Mouse (Mus musculus) MEL (cell line): ENCODE results near the gene Lad1. TPM values are rescaled to one million over a fixed set of nuclear protein-coding genes. Genes with fewer than 3 reads are reported as not detected.
A peak's percentile ranks its signal among the peaks of the same experiment; 100 is the strongest.

Experiments used
- DNase-seq: peaks from one replicate; pipeline ENCODE4 v3.0.0; 2011; ENCODE audit warnings: low read depth, low spot score
- H3K27ac ChIP-seq: 2 replicates; pipeline ENCODE4 v1.5.1; 2012; ENCODE audit warnings: low read depth, mild to moderate bottlenecking, control low read depth, low read length, moderate library complexity; ENCODE audit not compliant: control insufficient read depth
- H3K27me3 ChIP-seq, 2 experiments: fragments of 150-350 bp in 1 of 2; sonication (generic) in 1 of 2; 2 replicates each; pipeline ENCODE4 v1.6.1; 2012; ENCODE audit warnings: low read length in 2 of 2, mild to moderate bottlenecking in 2 of 2, improper control_type of control experiment in 1 of 2, moderate library complexity in 1 of 2; ENCODE audit not compliant: insufficient read depth in 2 of 2, control insufficient read depth in 1 of 2
- H3K36me3 ChIP-seq, 2 experiments: 2 replicates each; pipeline ENCODE4 v1.6.1; 2012 to 2014; ENCODE audit warnings: low read length in 2 of 2, improper control_type of control experiment in 1 of 2, inconsistent platforms in 1 of 2, mild to moderate bottlenecking in 1 of 2; ENCODE audit not compliant: insufficient read depth in 2 of 2, control insufficient read depth in 1 of 2
- H3K4me1 ChIP-seq, 2 experiments: fragments of 150-350 bp in 1 of 2; sonication (generic) in 1 of 2; 2 replicates each; pipeline ENCODE4 v1.6.1; 2012; ENCODE audit warnings: low read length in 2 of 2, improper control_type of control experiment in 1 of 2, mild to moderate bottlenecking in 1 of 2; ENCODE audit not compliant: insufficient read depth in 2 of 2, control insufficient read depth in 1 of 2
- H3K4me3 ChIP-seq, 2 experiments: fragments of 150-350 bp in 1 of 2; sonication (generic) in 1 of 2; 2 replicates each; pipeline ENCODE4 v1.5.1; 2012; ENCODE audit warnings: low read depth in 2 of 2, low read length in 2 of 2, mild to moderate bottlenecking in 2 of 2, moderate library complexity in 2 of 2, control low read depth in 1 of 2, improper control_type of control experiment in 1 of 2; ENCODE audit not compliant: control insufficient read depth in 1 of 2, insufficient read depth in 1 of 2
- H3K79me2 ChIP-seq: 2 replicates; pipeline ENCODE4 v1.6.1; 2012; ENCODE audit warnings: mild to moderate bottlenecking, low read length, moderate library complexity; ENCODE audit not compliant: control insufficient read depth, poor library complexity, insufficient read depth
- H3K9ac ChIP-seq: 2 replicates; pipeline ENCODE4 v1.6.1; 2012; ENCODE audit warnings: low read depth, mild to moderate bottlenecking, control low read depth, low read length, moderate library complexity; ENCODE audit not compliant: control insufficient read depth, poor library complexity, severe bottlenecking
- H3K9me3 ChIP-seq: fragments of 150-350 bp; sonication (generic); replicated peaks from 2 replicates; pipeline ENCODE4 v1.6.1; 2012; ENCODE audit warnings: mild to moderate bottlenecking, low read length, improper control_type of control experiment, moderate library complexity; ENCODE audit not compliant: insufficient read depth
- CHD1 ChIP-seq: IDR thresholded peaks from 2 replicates; pipeline ENCODE4 v1.6.1; 2012; ENCODE audit warnings: low read depth, mild to moderate bottlenecking, inconsistent platforms, low read length, improper control_type of control experiment
- CTCF ChIP-seq, 3 experiments: IDR thresholded peaks in 2 of 3; conservative IDR thresholded peaks in 1 of 3; 2 replicates each; pipeline ENCODE4 v1.5.1; 2011 to 2012; ENCODE audit warnings: low read length in 3 of 3, low read depth in 2 of 3, mild to moderate bottlenecking in 2 of 3, improper control_type of control experiment in 1 of 3, inconsistent platforms in 1 of 3, mixed read lengths in 1 of 3, moderate library complexity in 1 of 3; ENCODE audit not compliant: control insufficient read depth in 1 of 3, insufficient read depth in 1 of 3, poor library complexity in 1 of 3, severe bottlenecking in 1 of 3
- ELF1 ChIP-seq: IDR thresholded peaks from 2 replicates; pipeline ENCODE4 v1.6.1; 2014; ENCODE audit warnings: low read depth, mild to moderate bottlenecking, inconsistent platforms, low read length, improper control_type of control experiment, moderate library complexity
- GATA1 ChIP-seq: IDR thresholded peaks from 2 replicates; pipeline ENCODE4 v1.6.1; 2011; ENCODE audit warnings: low read depth, low read length, improper control_type of control experiment
- KAT2A ChIP-seq: conservative IDR thresholded peaks from 2 replicates; pipeline ENCODE4 v1.6.1; 2012; ENCODE audit warnings: low read depth, low read length, improper control_type of control experiment, inconsistent platforms
- MYB ChIP-seq: IDR thresholded peaks from 2 replicates; pipeline ENCODE4 v1.6.1; 2011; ENCODE audit warnings: mild to moderate bottlenecking, low read depth, low read length, improper control_type of control experiment
- NRF1 ChIP-seq: IDR thresholded peaks from 2 replicates; pipeline ENCODE4 v1.6.1; 2014; ENCODE audit warnings: low read depth, mild to moderate bottlenecking, inconsistent platforms, low read length, improper control_type of control experiment, moderate library complexity; ENCODE audit not compliant: poor library complexity, insufficient read depth, severe bottlenecking
- RAD21 ChIP-seq: IDR thresholded peaks from 2 replicates; pipeline ENCODE4 v1.6.1; 2011; ENCODE audit warnings: mild to moderate bottlenecking, low read depth, low read length, improper control_type of control experiment
- RCOR1 ChIP-seq: IDR thresholded peaks from 2 replicates; pipeline ENCODE4 v1.6.1; 2012; ENCODE audit warnings: low read depth, mild to moderate bottlenecking, inconsistent platforms, low read length, improper control_type of control experiment
- SIN3A ChIP-seq: IDR thresholded peaks from 2 replicates; pipeline ENCODE4 v1.6.1; 2012; ENCODE audit warnings: low read length, improper control_type of control experiment, inconsistent platforms
- SMC3 ChIP-seq: IDR thresholded peaks from 2 replicates; pipeline ENCODE4 v1.6.1; 2011; ENCODE audit warnings: low read depth, low read length, improper control_type of control experiment
- TAL1 ChIP-seq: IDR thresholded peaks from 2 replicates; pipeline ENCODE4 v1.6.1; 2012; ENCODE audit warnings: mild to moderate bottlenecking, inconsistent platforms, low read length, moderate library complexity, mixed read lengths
- TBP ChIP-seq: IDR thresholded peaks from 2 replicates; pipeline ENCODE4 v1.8.0; 2011; ENCODE audit warnings: low read depth, low read length, improper control_type of control experiment
- ZC3H11A ChIP-seq: IDR thresholded peaks from 2 replicates; pipeline ENCODE4 v1.6.1; 2012; ENCODE audit warnings: low read depth, mild to moderate bottlenecking, inconsistent platforms, low read length, improper control_type of control experiment
- polyA plus RNA-seq, 2 experiments: library from polyadenylated mRNA; stranded (reverse) in 1 of 2; unstranded in 1 of 2; fragments of >175 nt in 1 of 2; fragments of >200 nt in 1 of 2; gene quantifications; 2 replicates each; pipeline versions ENCODE4 v1.2.1 to v1.2.4; 2012; ENCODE audit warnings: low replicate concordance in 2 of 2, low read depth in 1 of 2; ENCODE audit not compliant: insufficient read length in 2 of 2, insufficient read depth in 1 of 2, missing spikeins in 1 of 2
- total RNA-seq: library from RNA; depleted of rRNA; stranded (reverse); fragments of 300-350 nt; gene quantifications from 2 replicates; pipeline ENCODE4 v1.2.3, GENCODE M21; 2012

The Lad1 gene
- total and polyA plus RNA-seq, 3 experiments, result not detected

- peak; percentile 31 for DNase-seq
- Histone ChIP-seq H3K4me1 (peaks cover 0 to 8% of the 10 kb centered on the region in 2 experiments; a peak in 1 of 4 replicates), H3K36me3 (0 out of 4 replicates have a peak, but pooled peaks cover 0 to 3% of the 10 kb centered on the region in 2 experiments), H3K27me3 (no peaks in the 10 kb centered on the region), H3K9ac (no peak overlapping the region), H3K9me3 (no peaks in the 10 kb centered on the region), H3K4me3 (no peak overlapping the region), H3K27ac (no peak overlapping the region), H3K79me2 (no peaks in the 10 kb centered on the region)
- TF ChIP-seq MYB, result no peak
- TF ChIP-seq SMC3, result peak; percentile 39
- no peak for TF ChIP-seq ELF1
- peak; percentile 27 to 57 (median 55); a peak in 5 of 6 replicates for TF ChIP-seq CTCF (IDR thresholded peaks at IDR 0.05 in 2 of 3, conservative IDR thresholded peaks at IDR 0.05 in 1 of 3; ENCODE audit: control insufficient read depth in 1 of 3, insufficient read depth in 1 of 3, low read depth in 2 of 3, low read length in 3 of 3, poor library complexity in 1 of 3, severe bottlenecking in 1 of 3)
- TF ChIP-seq RAD21, result peak; percentile 55
- TF ChIP-seq TBP, result no peak
- no peak for TF ChIP-seq ZC3H11A
These were observed 32.5 kb downstream of the Lad1 start for GRCm38 (mm10) chr1:135850722-135851512.

GRCm38 (mm10) chr1:135852044-135852756 is 33.8 kb downstream of the Lad1 start:
- Histone ChIP-seq H3K9me3 (no peaks in the 10 kb centered on the region), H3K27me3 (no peaks in the 10 kb centered on the region), H3K36me3 (0 out of 4 replicates have a peak, but pooled peaks cover 0 to 2% of the 10 kb centered on the region in 2 experiments)

GRCm38 (mm10) chr1:135853200-135853599 is 34.8 kb downstream of the Lad1 start:
- TF ChIP-seq MYB, result no peak
- no peaks in the 10 kb centered on the region for H3K4me1 ChIP-seq
- H3K27me3 ChIP-seq, result no peaks in the 10 kb centered on the region
- H3K4me3 ChIP-seq, result no peak overlapping the region
- no peaks in the 10 kb centered on the region for H3K9me3 ChIP-seq
- H3K36me3 ChIP-seq, result no peaks in the 10 kb centered on the region
- DNase-seq, result no peak
- no peak overlapping the region for H3K27ac ChIP-seq
- no peak overlapping the region for H3K9ac ChIP-seq
- no peaks in the 10 kb centered on the region for H3K79me2 ChIP-seq

More at GRCm38 (mm10) chr1:135852044-135852756, 33.8 kb downstream of the Lad1 start:
- H3K4me1 ChIP-seq, result peaks cover 0 to 7% of the 10 kb centered on the region in 2 experiments; a peak in 1 of 4 replicates
- no peak overlapping the region for H3K4me3 ChIP-seq
- DNase-seq, result no peak
- no peak overlapping the region for H3K9ac ChIP-seq
- no peak for TF ChIP-seq RCOR1
- TF ChIP-seq TAL1, result no peak
- no peak for TF ChIP-seq KAT2A
- TF ChIP-seq CHD1, result no peak
- no peak for TF ChIP-seq NRF1
- TF ChIP-seq GATA1, result no peak
- no peak for TF ChIP-seq SIN3A
- TF ChIP-seq ELF1, result no peak
- TF ChIP-seq CTCF (IDR thresholded peaks at IDR 0.05 in 2 of 3, conservative IDR thresholded peaks at IDR 0.05 in 1 of 3; ENCODE audit: control insufficient read depth in 1 of 3, insufficient read depth in 1 of 3, low read depth in 2 of 3, low read length in 3 of 3, poor library complexity in 1 of 3, severe bottlenecking in 1 of 3), result no peak
- no peaks in the 10 kb centered on the region for H3K79me2 ChIP-seq
- H3K27ac ChIP-seq, result no peak overlapping the region
